Mouse (Mus musculus) thymus, adult 2 months (tissue): Measurements from ENCODE around the gene Ubtd1.

ENCODE experiments used
- CTCF ChIP-seq: fragments of 200-500 bp; IDR thresholded peaks from 2 replicates; pipeline ENCODE4 v1.5.1; 2012; ENCODE audit warnings: mild to moderate bottlenecking, control low read depth, low read length, moderate library complexity, borderline replicate concordance; ENCODE audit not compliant: control insufficient read depth, poor library complexity, insufficient read depth; ENCODE audit errors: extremely low read depth
- POLR2A ChIP-seq: fragments of 200-500 bp; IDR thresholded peaks from 2 replicates; pipeline ENCODE4 v1.6.1; 2012; ENCODE audit warnings: mild to moderate bottlenecking, low read length, control low read depth, moderate library complexity; ENCODE audit not compliant: control insufficient read depth, poor library complexity, insufficient read depth; ENCODE audit errors: extremely low read depth

GRCm38 (mm10) chr19:42054255-42054654, 72.7 kb downstream of the Ubtd1 start:
- no peak for TF ChIP-seq POLR2A
- TF ChIP-seq CTCF, result no peak
